Mouse (Mus musculus): ENCODE results near the gene Pde7b. TPM values are rescaled to one million over a fixed set of nuclear protein-coding genes. Genes with fewer than 3 reads are reported as not detected.

Gene Pde7b
- polyA plus RNA-seq, 1 experiment from 2014 or later = 1.3 TPM

- H3K27me3 ChIP-seq (replicated peaks; ENCODE audit: control insufficient read depth, insufficient read depth, low read length) = no peaks in the 10 kb centered on the region
- no peak overlapping the region for H3K9ac ChIP-seq (ENCODE audit: low read length)
- DNase-seq (ENCODE audit: low spot score) (no peak), ATAC-seq (no peak)
- no peak overlapping the region for H3K27ac ChIP-seq (ENCODE audit: low read depth, low read length)
- WGBS = 79% methylated on average over 9 of the region's 9 CpGs
- H3K36me3 ChIP-seq (ENCODE audit: control insufficient read depth, insufficient read depth, low read length) = no peaks in the 10 kb centered on the region
- no peak overlapping the region for H3K4me3 ChIP-seq (ENCODE audit: low read depth, low read length)
- no peaks in the 10 kb centered on the region for H3K4me1 ChIP-seq (ENCODE audit: control insufficient read depth, insufficient read depth, low read length)
- no peaks in the 10 kb centered on the region for H3K9me3 ChIP-seq (replicated peaks; ENCODE audit: control insufficient read depth, low read length)
- H3K4me2 ChIP-seq (ENCODE audit: low read length) = no peak overlapping the region
These were observed 34.9 kb downstream of the Pde7b start for GRCm38 (mm10) chr10:20690002-20690401.

GRCm38 (mm10) chr10:20684151-20684550 lies 40.7 kb downstream of the Pde7b start:
- Histone ChIP-seq H3K36me3 (ENCODE audit: control insufficient read depth, insufficient read depth, low read length) (no peaks in the 10 kb centered on the region), H3K9ac (ENCODE audit: low read length) (no peak overlapping the region), H3K27me3 (replicated peaks; ENCODE audit: control insufficient read depth, insufficient read depth, low read length) (no peaks in the 10 kb centered on the region), H3K9me3 (replicated peaks; ENCODE audit: control insufficient read depth, low read length) (0 out of 2 replicates have a peak, but pooled peaks cover 3% of the 10 kb centered on the region), H3K27ac (ENCODE audit: low read depth, low read length) (no peak overlapping the region), H3K4me3 (ENCODE audit: low read depth, low read length) (no peak overlapping the region), H3K4me2 (ENCODE audit: low read length) (no peak overlapping the region), H3K4me1 (ENCODE audit: control insufficient read depth, insufficient read depth, low read length) (no peaks in the 10 kb centered on the region)
- no peak for DNase-seq (ENCODE audit: low spot score)
- ATAC-seq = no peak
- 88% methylated on average over 2 of the region's 2 CpGs for WGBS

- no peak overlapping the region for H3K9ac ChIP-seq (ENCODE audit: low read length)
- H3K9me3 ChIP-seq (replicated peaks; ENCODE audit: control insufficient read depth, low read length) = 0 out of 2 replicates have a peak, but pooled peaks cover 3% of the 10 kb centered on the region
- 97% methylated on average over 3 of the region's 3 CpGs for WGBS
- H3K27ac ChIP-seq (ENCODE audit: low read depth, low read length) = no peak overlapping the region
- H3K4me1 ChIP-seq (ENCODE audit: control insufficient read depth, insufficient read depth, low read length) = no peaks in the 10 kb centered on the region
- H3K4me2 ChIP-seq (ENCODE audit: low read length) = no peak overlapping the region
- no peaks in the 10 kb centered on the region for H3K36me3 ChIP-seq (ENCODE audit: control insufficient read depth, insufficient read depth, low read length)
- DNase-seq (ENCODE audit: low spot score) = no peak
- no peaks in the 10 kb centered on the region for H3K27me3 ChIP-seq (replicated peaks; ENCODE audit: control insufficient read depth, insufficient read depth, low read length)
- ATAC-seq = no peak
- H3K4me3 ChIP-seq (ENCODE audit: low read depth, low read length) = no peak overlapping the region
These were observed 43.9 kb downstream of the Pde7b start for GRCm38 (mm10) chr10:20680986-20681385.

- Histone ChIP-seq H3K9ac (ENCODE audit: low read length) (no peak overlapping the region), H3K27ac (ENCODE audit: low read depth, low read length) (no peak overlapping the region), H3K4me3 (ENCODE audit: low read depth, low read length) (no peak overlapping the region), H3K4me2 (ENCODE audit: low read length) (no peak overlapping the region), H3K9me3 (replicated peaks; ENCODE audit: control insufficient read depth, low read length) (no peaks in the 10 kb centered on the region), H3K27me3 (replicated peaks; ENCODE audit: control insufficient read depth, insufficient read depth, low read length) (no peaks in the 10 kb centered on the region), H3K4me1 (ENCODE audit: control insufficient read depth, insufficient read depth, low read length) (no peaks in the 10 kb centered on the region), H3K36me3 (ENCODE audit: control insufficient read depth, insufficient read depth, low read length) (no peaks in the 10 kb centered on the region)
- DNase-seq (ENCODE audit: low spot score) (no peak), ATAC-seq (no peak)
- WGBS = 74% methylated on average over 3 of the region's 3 CpGs
These were observed 49.6 kb downstream of the Pde7b start for GRCm38 (mm10) chr10:20675321-20675720.

GRCm38 (mm10) chr10:20673798-20674197 lies 51.1 kb downstream of the Pde7b start:
- Histone ChIP-seq H3K4me1 (ENCODE audit: control insufficient read depth, insufficient read depth, low read length) (no peaks in the 10 kb centered on the region), H3K9me3 (replicated peaks; ENCODE audit: control insufficient read depth, low read length) (no peaks in the 10 kb centered on the region), H3K9ac (ENCODE audit: low read length) (no peak overlapping the region), H3K4me2 (ENCODE audit: low read length) (no peak overlapping the region), H3K27ac (ENCODE audit: low read depth, low read length) (no peak overlapping the region), H3K4me3 (ENCODE audit: low read depth, low read length) (no peak overlapping the region), H3K27me3 (replicated peaks; ENCODE audit: control insufficient read depth, insufficient read depth, low read length) (no peaks in the 10 kb centered on the region), H3K36me3 (ENCODE audit: control insufficient read depth, insufficient read depth, low read length) (no peaks in the 10 kb centered on the region)
- no peak for ATAC-seq
- WGBS = 84% methylated on average over 4 of the region's 4 CpGs
- DNase-seq (ENCODE audit: low spot score) = no peak

- WGBS = 88% methylated on average over 11 of the region's 11 CpGs
- Histone ChIP-seq H3K27me3 (replicated peaks; ENCODE audit: control insufficient read depth, insufficient read depth, low read length) (no peaks in the 10 kb centered on the region), H3K4me1 (ENCODE audit: control insufficient read depth, insufficient read depth, low read length) (no peaks in the 10 kb centered on the region), H3K36me3 (ENCODE audit: control insufficient read depth, insufficient read depth, low read length) (no peaks in the 10 kb centered on the region), H3K9ac (ENCODE audit: low read length) (no peak overlapping the region), H3K4me3 (ENCODE audit: low read depth, low read length) (no peak overlapping the region), H3K4me2 (ENCODE audit: low read length) (no peak overlapping the region), H3K27ac (ENCODE audit: low read depth, low read length) (no peak overlapping the region), H3K9me3 (replicated peaks; ENCODE audit: control insufficient read depth, low read length) (no peaks in the 10 kb centered on the region)
- ATAC-seq (no peak), DNase-seq (ENCODE audit: low spot score) (no peak)
These were observed 52.3 kb downstream of the Pde7b start for GRCm38 (mm10) chr10:20672591-20672990.

GRCm38 (mm10) chr10:20671621-20672020 lies 53.3 kb downstream of the Pde7b start:
- ATAC-seq (no peak), DNase-seq (ENCODE audit: low spot score) (no peak)

GRCm38 (mm10) chr10:20670541-20670940 lies 54.3 kb downstream of the Pde7b start:
- H3K27ac ChIP-seq (ENCODE audit: low read depth, low read length) = no peak overlapping the region
- no peak overlapping the region for H3K4me2 ChIP-seq (ENCODE audit: low read length)
- H3K9me3 ChIP-seq (replicated peaks; ENCODE audit: control insufficient read depth, low read length) = no peaks in the 10 kb centered on the region
- H3K4me3 ChIP-seq (ENCODE audit: low read depth, low read length) = no peak overlapping the region
- H3K36me3 ChIP-seq (ENCODE audit: control insufficient read depth, insufficient read depth, low read length) = no peaks in the 10 kb centered on the region
- no peak overlapping the region for H3K9ac ChIP-seq (ENCODE audit: low read length)
- no peaks in the 10 kb centered on the region for H3K27me3 ChIP-seq (replicated peaks; ENCODE audit: control insufficient read depth, insufficient read depth, low read length)
- ATAC-seq (no peak), DNase-seq (ENCODE audit: low spot score) (no peak)
- no peaks in the 10 kb centered on the region for H3K4me1 ChIP-seq (ENCODE audit: control insufficient read depth, insufficient read depth, low read length)
- 86% methylated on average over 8 of the region's 8 CpGs for WGBS

More at GRCm38 (mm10) chr10:20671621-20672020, 53.3 kb downstream of the Pde7b start:
- H3K27me3 ChIP-seq (replicated peaks; ENCODE audit: control insufficient read depth, insufficient read depth, low read length) = no peaks in the 10 kb centered on the region
- no peak overlapping the region for H3K27ac ChIP-seq (ENCODE audit: low read depth, low read length)
- 86% methylated on average over 5 of the region's 5 CpGs for WGBS
- H3K9me3 ChIP-seq (replicated peaks; ENCODE audit: control insufficient read depth, low read length) = no peaks in the 10 kb centered on the region
- H3K4me3 ChIP-seq (ENCODE audit: low read depth, low read length) = no peak overlapping the region
- H3K36me3 ChIP-seq (ENCODE audit: control insufficient read depth, insufficient read depth, low read length) = no peaks in the 10 kb centered on the region
- H3K4me2 ChIP-seq (ENCODE audit: low read length) = no peak overlapping the region
- no peaks in the 10 kb centered on the region for H3K4me1 ChIP-seq (ENCODE audit: control insufficient read depth, insufficient read depth, low read length)
- H3K9ac ChIP-seq (ENCODE audit: low read length) = no peak overlapping the region

- 58% methylated on average over 10 of the region's 10 CpGs for WGBS
- Histone ChIP-seq H3K9ac (ENCODE audit: low read length) (peak overlapping the region; percentile 25; the same call in 1 of the 2 replicates), H3K36me3 (ENCODE audit: control insufficient read depth, insufficient read depth, low read length) (no peaks in the 10 kb centered on the region), H3K27me3 (replicated peaks; ENCODE audit: control insufficient read depth, insufficient read depth, low read length) (no peaks in the 10 kb centered on the region), H3K27ac (ENCODE audit: low read depth, low read length) (no peak overlapping the region), H3K9me3 (replicated peaks; ENCODE audit: control insufficient read depth, low read length) (no peaks in the 10 kb centered on the region), H3K4me1 (ENCODE audit: control insufficient read depth, insufficient read depth, low read length) (no peaks in the 10 kb centered on the region), H3K4me2 (ENCODE audit: low read length) (no peak overlapping the region), H3K4me3 (ENCODE audit: low read depth, low read length) (no peak overlapping the region)
- peak; percentile 67; the same call in 1 of the 2 replicates for ATAC-seq
- peak; percentile 42 for DNase-seq (ENCODE audit: low spot score)
These were observed 55.4 kb downstream of the Pde7b start for GRCm38 (mm10) chr10:20669467-20669866.

Data from forebrain, embryonic 14.5 days (tissue).